Mouse (Mus musculus): ENCODE data around the gene Sec22a. TPM values are rescaled to one million over a fixed set of nuclear protein-coding genes. Genes with fewer than 3 reads are reported as not detected.

Sec22a gene
- polyA plus RNA-seq, 1 experiment, result 0.07 TPM

- Histone ChIP-seq H3K4me3 (replicated peaks) (no peak overlapping the region), H3K36me3 (replicated peaks; ENCODE audit: low read length) (peaks cover 12% of the 10 kb centered on the region), H3K27me3 (replicated peaks) (no peaks in the 10 kb centered on the region), H3K9me3 (no peaks in the 10 kb centered on the region), H3K4me1 (peaks cover 16% of the 10 kb centered on the region)
- no peak for TF ChIP-seq GATA1 (IDR thresholded peaks at IDR 0.05; ENCODE audit: borderline replicate concordance, low read length)
- no peak for TF ChIP-seq FLI1 (IDR thresholded peaks at IDR 0.05; ENCODE audit: low read length)
These were observed 46.9 kb downstream of the Sec22a start for GRCm38 (mm10) chr16:35316856-35317264.

GRCm38 (mm10) chr16:35315496-35315895 is 48.2 kb downstream of the Sec22a start:
- peaks cover 12% of the 10 kb centered on the region for H3K36me3 ChIP-seq (replicated peaks; ENCODE audit: low read length)
- H3K4me1 ChIP-seq, result peaks cover 16% of the 10 kb centered on the region
- no peaks in the 10 kb centered on the region for H3K27me3 ChIP-seq (replicated peaks)
- no peak for TF ChIP-seq FLI1 (IDR thresholded peaks at IDR 0.05; ENCODE audit: low read length)
- no peak for TF ChIP-seq GATA1 (IDR thresholded peaks at IDR 0.05; ENCODE audit: borderline replicate concordance, low read length)
- no peak overlapping the region for H3K4me3 ChIP-seq (replicated peaks)
- no peaks in the 10 kb centered on the region for H3K9me3 ChIP-seq

GRCm38 (mm10) chr16:35311586-35311985 is 52.1 kb downstream of the Sec22a start:
- no peaks in the 10 kb centered on the region for H3K27me3 ChIP-seq (replicated peaks)
- no peaks in the 10 kb centered on the region for H3K9me3 ChIP-seq
- H3K4me3 ChIP-seq (replicated peaks), result no peak overlapping the region
- 0 out of 2 replicates have a peak, but pooled peaks cover 3% of the 10 kb centered on the region for H3K4me1 ChIP-seq
- TF ChIP-seq FLI1 (IDR thresholded peaks at IDR 0.05; ENCODE audit: low read length) (no peak), GATA1 (IDR thresholded peaks at IDR 0.05; ENCODE audit: borderline replicate concordance, low read length) (no peak)
- peaks cover 12% of the 10 kb centered on the region for H3K36me3 ChIP-seq (replicated peaks; ENCODE audit: low read length)

GRCm38 (mm10) chr16:35310551-35311110 is 53.1 kb downstream of the Sec22a start:
- H3K4me1 ChIP-seq, result 0 out of 2 replicates have a peak, but pooled peaks cover 4% of the 10 kb centered on the region
- no peaks in the 10 kb centered on the region for H3K27me3 ChIP-seq (replicated peaks)
- peaks cover 16% of the 10 kb centered on the region for H3K36me3 ChIP-seq (replicated peaks; ENCODE audit: low read length)
- H3K4me3 ChIP-seq (replicated peaks), result no peak overlapping the region
- no peaks in the 10 kb centered on the region for H3K9me3 ChIP-seq
- no peak for TF ChIP-seq GATA1 (IDR thresholded peaks at IDR 0.05; ENCODE audit: borderline replicate concordance, low read length)
- TF ChIP-seq FLI1 (IDR thresholded peaks at IDR 0.05; ENCODE audit: low read length), result no peak

- Histone ChIP-seq H3K4me3 (replicated peaks) (no peak overlapping the region), H3K9me3 (no peaks in the 10 kb centered on the region), H3K27me3 (replicated peaks) (no peaks in the 10 kb centered on the region), H3K36me3 (replicated peaks; ENCODE audit: low read length) (peaks cover 24% of the 10 kb centered on the region), H3K4me1 (0 out of 2 replicates have a peak, but pooled peaks cover 4% of the 10 kb centered on the region)
- TF ChIP-seq GATA1 (IDR thresholded peaks at IDR 0.05; ENCODE audit: borderline replicate concordance, low read length), result no peak
These were observed 54.1 kb downstream of the Sec22a start for GRCm38 (mm10) chr16:35309634-35310033.

- TF ChIP-seq FLI1 (IDR thresholded peaks at IDR 0.05; ENCODE audit: low read length), result no peak
- TF ChIP-seq GATA1 (IDR thresholded peaks at IDR 0.05; ENCODE audit: borderline replicate concordance, low read length), result no peak
- Histone ChIP-seq H3K27me3 (replicated peaks) (no peaks in the 10 kb centered on the region), H3K4me3 (replicated peaks) (no peak overlapping the region), H3K4me1 (0 out of 2 replicates have a peak, but pooled peaks cover 4% of the 10 kb centered on the region), H3K36me3 (replicated peaks; ENCODE audit: low read length) (peaks cover 29% of the 10 kb centered on the region), H3K9me3 (no peaks in the 10 kb centered on the region)
These were observed 55.1 kb downstream of the Sec22a start for GRCm38 (mm10) chr16:35308486-35309143.

GRCm38 (mm10) chr16:35308016-35308415 is 55.7 kb downstream of the Sec22a start:
- no peak for TF ChIP-seq GATA1 (IDR thresholded peaks at IDR 0.05; ENCODE audit: borderline replicate concordance, low read length)
- no peak for TF ChIP-seq FLI1 (IDR thresholded peaks at IDR 0.05; ENCODE audit: low read length)
- H3K9me3 ChIP-seq, result no peaks in the 10 kb centered on the region
- H3K27me3 ChIP-seq (replicated peaks), result no peaks in the 10 kb centered on the region
- 0 out of 2 replicates have a peak, but pooled peaks cover 4% of the 10 kb centered on the region for H3K4me1 ChIP-seq
- H3K4me3 ChIP-seq (replicated peaks), result no peak overlapping the region
- peaks cover 30% of the 10 kb centered on the region for H3K36me3 ChIP-seq (replicated peaks; ENCODE audit: low read length)

- TF ChIP-seq FLI1 (IDR thresholded peaks at IDR 0.05; ENCODE audit: low read length) (no peak), GATA1 (IDR thresholded peaks at IDR 0.05; ENCODE audit: borderline replicate concordance, low read length) (no peak)
- H3K36me3 ChIP-seq (replicated peaks; ENCODE audit: low read length), result peaks cover 35% of the 10 kb centered on the region
These were observed 56.4 kb downstream of the Sec22a start for GRCm38 (mm10) chr16:35307331-35307730.

GRCm38 (mm10) chr16:35306631-35307030 is 57.1 kb downstream of the Sec22a start:
- H3K9me3 ChIP-seq, result no peaks in the 10 kb centered on the region
- TF ChIP-seq FLI1 (IDR thresholded peaks at IDR 0.05; ENCODE audit: low read length), result no peak
- TF ChIP-seq GATA1 (IDR thresholded peaks at IDR 0.05; ENCODE audit: borderline replicate concordance, low read length), result no peak
- H3K4me1 ChIP-seq, result 0 out of 2 replicates have a peak, but pooled peaks cover 4% of the 10 kb centered on the region
- no peaks in the 10 kb centered on the region for H3K27me3 ChIP-seq (replicated peaks)
- H3K36me3 ChIP-seq (replicated peaks; ENCODE audit: low read length), result peaks cover 42% of the 10 kb centered on the region
- no peak overlapping the region for H3K4me3 ChIP-seq (replicated peaks)

More at GRCm38 (mm10) chr16:35307331-35307730, 56.4 kb downstream of the Sec22a start:
- Histone ChIP-seq H3K9me3 (no peaks in the 10 kb centered on the region), H3K4me1 (0 out of 2 replicates have a peak, but pooled peaks cover 4% of the 10 kb centered on the region), H3K4me3 (replicated peaks) (no peak overlapping the region), H3K27me3 (replicated peaks) (no peaks in the 10 kb centered on the region)

GRCm38 (mm10) chr16:35305226-35305625 is 58.5 kb downstream of the Sec22a start:
- Histone ChIP-seq H3K27me3 (replicated peaks) (no peaks in the 10 kb centered on the region), H3K36me3 (replicated peaks; ENCODE audit: low read length) (peaks cover 42% of the 10 kb centered on the region), H3K9me3 (no peaks in the 10 kb centered on the region), H3K4me1 (0 out of 2 replicates have a peak, but pooled peaks cover 4% of the 10 kb centered on the region), H3K4me3 (replicated peaks) (no peak overlapping the region)
- TF ChIP-seq FLI1 (IDR thresholded peaks at IDR 0.05; ENCODE audit: low read length), result no peak
- TF ChIP-seq GATA1 (IDR thresholded peaks at IDR 0.05; ENCODE audit: borderline replicate concordance, low read length), result no peak

Measured in megakaryocyte, embryonic 14.5 days (primary cell).